Mouse (Mus musculus) CH12.LX (cell line): Measurements from ENCODE around the gene Hmgcs1. TPM values are rescaled to one million over a fixed set of nuclear protein-coding genes. Genes with fewer than 3 reads are reported as not detected.

ENCODE experiments used
- DNase-seq: peaks from one replicate; pipeline ENCODE4 v3.0.0-alpha.2; 2013; ENCODE audit errors: extremely low read depth
- H3K27ac ChIP-seq: 2 replicates; pipeline ENCODE4 v1.5.1; 2012; ENCODE audit warnings: low read depth, mild to moderate bottlenecking, control low read depth, moderate library complexity; ENCODE audit not compliant: insufficient read depth
- H3K27me3 ChIP-seq: replicated peaks from 2 replicates; pipeline ENCODE3; 2012; ENCODE audit warnings: inconsistent platforms
- H3K36me3 ChIP-seq, 2 experiments: replicated peaks in 1 of 2; 2 replicates each; pipeline versions ENCODE3 to v1.6.1; 2012; ENCODE audit warnings: inconsistent platforms in 1 of 2, low read length in 1 of 2, mild to moderate bottlenecking in 1 of 2, mixed read lengths in 1 of 2, moderate library complexity in 1 of 2; ENCODE audit not compliant: control insufficient read depth in 1 of 2, insufficient read depth in 1 of 2
- H3K4me1 ChIP-seq, 2 experiments: 2 replicates each; pipeline ENCODE4 v1.6.1; 2012; ENCODE audit warnings: inconsistent platforms in 1 of 2, moderate library complexity in 1 of 2; ENCODE audit not compliant: insufficient read depth in 2 of 2, control insufficient read depth in 1 of 2
- H3K4me2 ChIP-seq: 2 replicates; pipeline ENCODE4 v1.6.1; 2012; ENCODE audit warnings: low read depth, mild to moderate bottlenecking, control low read depth; ENCODE audit not compliant: poor library complexity, insufficient read depth, severe bottlenecking
- H3K4me3 ChIP-seq, 3 experiments: fragments of 150-350 bp in 1 of 3; sonication (generic) in 1 of 3; replicated peaks in 1 of 3; 2 replicates each; pipeline versions ENCODE3 to v1.5.1; 2011 to 2012; ENCODE audit warnings: low read depth in 2 of 3, low read length in 2 of 3, mild to moderate bottlenecking in 2 of 3, moderate library complexity in 2 of 3, control low read depth in 1 of 3, improper control_type of control experiment in 1 of 3, inconsistent platforms in 1 of 3, mixed read lengths in 1 of 3; ENCODE audit not compliant: poor library complexity in 1 of 3
- H3K79me2 ChIP-seq: replicated peaks from 2 replicates; pipeline ENCODE4 v1.6.1; 2012; ENCODE audit warnings: mild to moderate bottlenecking, moderate library complexity; ENCODE audit not compliant: control insufficient read depth, poor library complexity, insufficient read depth, severe bottlenecking; ENCODE audit errors: extremely low read depth
- H3K9ac ChIP-seq: 2 replicates; pipeline ENCODE4 v1.6.1; 2012; ENCODE audit warnings: low read depth, mild to moderate bottlenecking, control low read depth, moderate library complexity; ENCODE audit not compliant: insufficient read depth
- H3K9me3 ChIP-seq: replicated peaks from 2 replicates; pipeline ENCODE3; 2012; ENCODE audit warnings: low read length, inconsistent platforms, mixed read lengths
- CHD1 ChIP-seq: IDR thresholded peaks from 2 replicates; pipeline ENCODE4 v1.6.1; 2012; ENCODE audit warnings: low read depth, low read length, improper control_type of control experiment, inconsistent platforms
- CHD2 ChIP-seq: IDR thresholded peaks from 2 replicates; pipeline ENCODE4 v1.6.1; 2011; ENCODE audit warnings: low read length, improper control_type of control experiment
- CTCF ChIP-seq, 2 experiments: IDR thresholded peaks in 1 of 2; conservative IDR thresholded peaks in 1 of 2; 2 replicates each; pipeline ENCODE4 v1.5.1; 2011 to 2012; ENCODE audit warnings: low read depth in 2 of 2, low read length in 2 of 2, improper control_type of control experiment in 1 of 2, inconsistent platforms in 1 of 2, mild to moderate bottlenecking in 1 of 2, moderate library complexity in 1 of 2
- EP300 ChIP-seq: IDR thresholded peaks from 2 replicates; pipeline ENCODE4 v1.6.1; 2011; ENCODE audit warnings: low read length, improper control_type of control experiment
- ETS1 ChIP-seq: conservative IDR thresholded peaks from 2 replicates; pipeline ENCODE4 v1.6.1; 2012; ENCODE audit warnings: low read depth, mild to moderate bottlenecking, inconsistent platforms, low read length, improper control_type of control experiment, moderate library complexity
- IRF4 ChIP-seq: IDR thresholded peaks from 2 replicates; pipeline ENCODE4 v1.6.1; 2014; ENCODE audit warnings: low read depth, mild to moderate bottlenecking, inconsistent platforms, low read length, improper control_type of control experiment
- MAFK ChIP-seq: IDR thresholded peaks from 2 replicates; pipeline ENCODE4 v1.6.1; 2011; ENCODE audit warnings: low read length, improper control_type of control experiment; ENCODE audit not compliant: insufficient replicate concordance
- MEF2A ChIP-seq: IDR thresholded peaks from 2 replicates; pipeline ENCODE4 v1.6.1; 2014; ENCODE audit warnings: low read depth, mild to moderate bottlenecking, inconsistent platforms, low read length, improper control_type of control experiment, borderline replicate concordance
- MXI1 ChIP-seq: IDR thresholded peaks from 2 replicates; pipeline ENCODE4 v1.6.1; 2011; ENCODE audit warnings: mild to moderate bottlenecking, low read depth, low read length, improper control_type of control experiment
- MYC ChIP-seq: IDR thresholded peaks from 2 replicates; pipeline ENCODE4 v1.6.1; 2011; ENCODE audit warnings: low read depth, mild to moderate bottlenecking, improper control_type of control experiment, low read length
- NRF1 ChIP-seq: IDR thresholded peaks from 2 replicates; pipeline ENCODE4 v1.6.1; 2014; ENCODE audit warnings: low read depth, mild to moderate bottlenecking, inconsistent platforms, low read length, improper control_type of control experiment, moderate library complexity
- PAX5 ChIP-seq: IDR thresholded peaks from 2 replicates; pipeline ENCODE4 v1.6.1; 2012; ENCODE audit warnings: low read length, inconsistent platforms, mixed read lengths
- POLR2A ChIP-seq: IDR thresholded peaks from 2 replicates; pipeline ENCODE4 v1.6.1; 2011; ENCODE audit warnings: low read depth, mild to moderate bottlenecking, improper control_type of control experiment, low read length
- RAD21 ChIP-seq: IDR thresholded peaks from 2 replicates; pipeline ENCODE4 v1.6.1; 2011; ENCODE audit warnings: low read depth, mild to moderate bottlenecking, low read length, improper control_type of control experiment, moderate library complexity
- RCOR1 ChIP-seq: conservative IDR thresholded peaks from 2 replicates; pipeline ENCODE4 v1.6.1; 2012; ENCODE audit warnings: low read depth, mild to moderate bottlenecking, inconsistent platforms, low read length, improper control_type of control experiment
- SMC3 ChIP-seq: IDR thresholded peaks from 2 replicates; pipeline ENCODE4 v1.6.1; 2011; ENCODE audit warnings: low read depth, low read length, improper control_type of control experiment
- USF1 ChIP-seq: IDR thresholded peaks from 2 replicates; pipeline ENCODE4 v1.6.1; 2014; ENCODE audit warnings: low read depth, mild to moderate bottlenecking, inconsistent platforms, low read length, improper control_type of control experiment
- USF2 ChIP-seq: conservative IDR thresholded peaks from 2 replicates; pipeline ENCODE4 v1.6.1; 2011; ENCODE audit warnings: low read depth, low read length, improper control_type of control experiment
- ZC3H11A ChIP-seq: IDR thresholded peaks from 2 replicates; pipeline ENCODE4 v1.6.1; 2012; ENCODE audit warnings: low read depth, mild to moderate bottlenecking, inconsistent platforms, low read length, improper control_type of control experiment
- ZNF384 ChIP-seq: IDR thresholded peaks from 2 replicates; pipeline ENCODE4 v1.6.1; 2012; ENCODE audit warnings: low read depth, low read length, improper control_type of control experiment, inconsistent platforms
- dilution Hi-C: fragments of 300-500 bp; cut with MboI; formaldehyde crosslinking; loops from 2 replicates; pipeline ENCODE4 v1.14.3; 2020; ENCODE audit warnings: low sequenced_read_pairs; ENCODE audit not compliant: extremely low pct_unique_long_range_greater_than_20kb, extremely low pct_ligation_motif_present
- in situ Hi-C: fragments of 300-500 bp; cut with MboI; formaldehyde crosslinking; loops from 3 replicates; pipeline ENCODE4 v1.14.3; 2019; ENCODE audit warnings: low sequenced_read_pairs, low pct_ligation_motif_present, low pct_unique_long_range_greater_than_20kb, mixed read lengths
- polyA plus RNA-seq: library from polyadenylated mRNA; unstranded; fragments of >175 nt; gene quantifications from 2 replicates; pipeline ENCODE4 v1.2.1, GENCODE M21; 2012; ENCODE audit warnings: low read depth; ENCODE audit not compliant: insufficient read length
- total RNA-seq, 2 experiments: library from RNA; depleted of rRNA; stranded (reverse); fragments of 300-350 nt in 1 of 2; fragments of >200 nt in 1 of 2; gene quantifications; 2 replicates each; pipeline ENCODE4 v1.2.3; 2012 to 2014

Gene Hmgcs1
- total and polyA plus RNA-seq, 3 experiments = 57.6 to 225 (median 119) TPM

- no peak for TF ChIP-seq ZC3H11A
- TF ChIP-seq RAD21 = no peak
- TF ChIP-seq USF1 = no peak
- TF ChIP-seq MAFK = no peak
- no peak for TF ChIP-seq MEF2A
- no peak for TF ChIP-seq CTCF (conservative IDR thresholded peaks at IDR 0.05 in 1 of 2, IDR thresholded peaks at IDR 0.05 in 1 of 2; ENCODE audit: low read depth in 2 of 2, low read length in 2 of 2)
- no peak for TF ChIP-seq ETS1
- TF ChIP-seq CHD2 = no peak
- no peak for TF ChIP-seq EP300
- no peak for TF ChIP-seq RCOR1
- TF ChIP-seq MYC = no peak
- TF ChIP-seq MXI1 = no peak
- TF ChIP-seq USF2 = no peak
- TF ChIP-seq CHD1 = no peak
- no peak overlapping the region for H3K27ac ChIP-seq
- no peaks in the 10 kb centered on the region for H3K79me2 ChIP-seq
- H3K9ac ChIP-seq = no peak overlapping the region
- no peaks in the 10 kb centered on the region for H3K27me3 ChIP-seq
- no peak overlapping the region for H3K4me3 ChIP-seq
- peaks cover 2 to 10% of the 10 kb centered on the region in 2 experiments; a peak in 3 of 4 replicates for H3K4me1 ChIP-seq
- no peaks in the 10 kb centered on the region for H3K36me3 ChIP-seq
- in situ Hi-C loops = no loop called here
- no peaks in the 10 kb centered on the region for H3K9me3 ChIP-seq
- dilution Hi-C loops = no loop called here
- no peak for DNase-seq
- H3K4me2 ChIP-seq = no peak overlapping the region
These were observed 33.2 kb downstream of the Hmgcs1 start for GRCm38 (mm10) chr13:119723368-119723767.

- dilution Hi-C loops (no loop called here), in situ Hi-C loops (no loop called here)
- Histone ChIP-seq H3K36me3 (no peaks in the 10 kb centered on the region), H3K27ac (no peak overlapping the region), H3K4me2 (no peak overlapping the region), H3K27me3 (no peaks in the 10 kb centered on the region), H3K4me1 (peaks cover 2 to 14% of the 10 kb centered on the region in 2 experiments), H3K4me3 (no peak overlapping the region), H3K79me2 (no peaks in the 10 kb centered on the region), H3K9ac (no peak overlapping the region), H3K9me3 (no peaks in the 10 kb centered on the region)
- TF ChIP-seq MYC = no peak
- TF ChIP-seq PAX5 = no peak
- no peak for TF ChIP-seq IRF4
- TF ChIP-seq CTCF (conservative IDR thresholded peaks at IDR 0.05 in 1 of 2, IDR thresholded peaks at IDR 0.05 in 1 of 2; ENCODE audit: low read depth in 2 of 2, low read length in 2 of 2) = peak in 1 of 2 experiments; percentile 59; a peak in 2 of 4 replicates
- no peak for TF ChIP-seq ETS1
- peak; percentile 32 for TF ChIP-seq RAD21
- TF ChIP-seq MAFK = no peak
- TF ChIP-seq NRF1 = no peak
- peak; percentile 46 for TF ChIP-seq SMC3
- TF ChIP-seq ZNF384 = peak; percentile 75
- TF ChIP-seq POLR2A = no peak
- DNase-seq = no peak
These were observed 34.4 kb downstream of the Hmgcs1 start for GRCm38 (mm10) chr13:119724541-119724940.
